Mouse (Mus musculus): ENCODE results near the gene Timm8a2.

The Timm8a2 gene

DNA sequence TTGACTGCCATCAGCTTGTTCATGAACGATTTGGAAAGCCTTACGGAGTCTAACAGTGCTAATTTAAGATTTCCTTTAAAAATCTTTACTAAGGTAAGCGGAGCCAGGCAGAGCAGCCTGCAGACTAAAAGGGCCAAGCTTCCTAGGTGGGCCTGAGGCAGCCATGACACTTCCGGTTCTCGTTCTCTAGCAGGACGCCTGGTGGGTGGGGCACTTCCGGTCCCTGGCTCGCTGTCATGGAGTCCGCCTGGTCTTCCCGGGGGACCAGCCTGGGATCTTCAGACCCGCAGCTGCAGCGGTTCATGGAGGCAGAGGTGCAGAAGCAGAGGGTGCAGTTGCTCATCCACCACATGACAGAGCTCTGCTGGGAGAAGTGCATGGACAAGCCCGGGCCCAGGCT lies at the start of gene Timm8a2:
Timm8a2 (plus strand) TSS at position 224 of the 400 bp plus-strand sequence.
- DNase-seq (ENCODE audit: extremely low spot score) = no peak

DNA sequence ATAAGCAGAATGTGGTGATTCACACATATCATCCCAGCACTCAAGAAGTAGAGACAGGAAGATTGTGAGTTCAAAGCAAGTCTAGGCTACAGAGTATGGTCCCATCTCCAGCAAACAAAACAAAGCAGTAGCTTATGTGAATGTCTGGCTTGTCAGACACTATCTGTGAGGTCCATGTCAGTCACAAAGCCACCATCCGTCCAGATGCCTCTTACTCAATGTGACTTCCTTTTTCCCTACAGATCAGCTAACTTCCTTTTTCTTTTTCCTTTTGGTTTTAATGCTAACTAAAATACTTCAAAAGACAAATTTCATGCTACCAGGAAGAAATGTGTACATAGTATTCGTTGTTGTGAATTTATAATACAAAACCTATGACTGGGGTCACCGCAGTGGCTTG lies 49.0 kb upstream of the Timm8a2 start:
- no peak for DNase-seq (ENCODE audit: extremely low spot score)

DNA sequence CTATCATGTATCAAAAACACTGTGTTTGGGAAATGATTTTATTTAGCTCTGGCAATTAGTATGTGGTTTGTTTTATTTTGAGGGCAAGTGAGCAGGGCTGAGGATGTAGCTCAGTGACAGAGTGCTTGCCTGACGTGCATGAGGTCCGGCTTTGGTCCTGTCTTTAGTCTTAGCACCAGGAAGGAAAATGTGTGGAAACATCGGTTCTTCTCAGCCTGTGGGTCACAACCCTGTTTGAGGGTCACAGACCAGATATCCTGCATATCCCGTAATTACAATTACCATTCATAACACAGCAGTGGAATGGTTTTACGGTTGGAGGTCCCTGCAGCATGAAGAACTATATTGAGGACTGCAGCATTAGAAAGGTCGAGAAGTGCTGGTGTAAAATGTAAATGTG lies 48.4 kb upstream of the Timm8a2 start:
- DNase-seq (ENCODE audit: extremely low spot score) = no peak

DNA sequence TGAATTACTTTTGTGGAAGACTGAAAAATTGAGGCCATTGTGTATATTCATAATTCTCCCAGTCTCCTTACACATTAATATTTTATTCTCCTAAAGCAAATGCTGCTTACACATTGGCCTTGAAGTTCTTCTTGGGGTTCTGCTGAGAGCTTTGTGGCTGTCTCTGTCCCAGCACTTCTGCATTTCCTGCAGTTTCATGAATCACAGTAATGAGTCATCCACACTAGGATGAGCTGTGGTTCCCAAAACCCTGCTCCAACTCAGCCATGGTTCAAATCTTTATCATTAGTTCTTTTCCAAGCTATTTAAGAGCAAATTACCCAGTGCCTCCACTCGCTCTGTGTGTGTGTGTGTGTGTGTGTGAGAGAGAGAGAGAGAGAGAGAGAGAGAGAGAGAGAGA lies 47.2 kb upstream of the Timm8a2 start:
- DNase-seq (ENCODE audit: extremely low spot score) = no peak

DNA sequence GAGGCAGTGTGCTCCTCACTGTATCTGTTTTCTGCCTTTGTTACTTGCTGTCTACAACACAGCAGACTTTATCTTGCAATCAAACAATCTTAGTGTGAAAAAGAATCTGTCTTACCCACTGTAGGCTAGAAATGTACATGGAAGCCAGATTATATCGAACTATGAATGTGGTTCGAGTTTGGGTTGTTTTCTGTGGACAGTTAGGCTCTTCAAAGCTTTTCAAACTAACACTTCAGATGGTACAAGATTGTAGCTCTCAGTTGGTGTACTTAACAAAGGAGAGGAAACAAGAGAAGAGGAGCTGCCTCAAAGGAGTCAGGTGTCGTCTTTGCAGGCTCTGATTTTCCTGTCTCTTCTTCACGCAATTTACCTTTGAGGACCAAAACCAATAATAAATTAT lies 46.8 kb upstream of the Timm8a2 start:
- no peak for DNase-seq (ENCODE audit: extremely low spot score)

DNA sequence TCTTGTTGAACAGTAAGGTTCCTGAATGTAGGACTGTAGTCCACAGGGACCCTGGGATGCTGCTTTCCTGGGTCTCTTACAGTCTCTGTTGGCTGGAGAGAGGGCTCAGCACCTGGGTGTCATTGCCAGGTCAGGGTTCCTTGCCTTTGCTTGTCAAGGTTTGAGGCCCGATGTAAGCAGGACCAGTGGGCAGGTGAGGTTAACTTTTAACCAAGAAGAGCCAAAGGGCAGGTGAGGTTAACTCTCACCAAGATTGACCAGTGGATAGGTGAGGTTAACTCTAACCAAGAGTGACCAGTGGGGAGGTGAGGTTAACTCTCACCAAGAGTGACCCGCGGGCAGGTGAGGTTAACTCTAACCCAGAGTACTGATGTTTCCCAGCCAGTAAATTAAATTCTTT lies 45.1 kb upstream of the Timm8a2 start:
- DNase-seq (ENCODE audit: extremely low spot score) = no peak

DNA sequence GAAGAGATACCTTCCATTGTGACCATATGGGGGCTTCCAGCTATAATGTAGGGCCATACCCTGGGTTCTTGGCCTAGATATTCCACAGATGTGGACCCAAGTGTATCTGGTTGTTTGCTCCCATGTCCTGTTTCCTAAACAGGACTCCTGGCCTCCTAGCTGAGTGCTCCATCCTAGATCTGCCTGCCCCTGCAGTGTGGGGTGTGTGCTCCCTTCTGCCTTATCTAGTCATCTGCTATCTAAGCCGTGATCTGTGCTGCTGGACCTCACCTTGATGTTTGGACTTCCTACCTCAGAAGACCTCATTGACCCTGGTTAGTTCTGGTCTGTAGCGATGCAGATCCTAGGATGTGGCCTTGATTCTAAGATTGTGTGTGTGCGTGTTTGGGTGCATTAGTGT lies 44.6 kb upstream of the Timm8a2 start:
- DNase-seq (ENCODE audit: extremely low spot score) = no peak

DNA sequence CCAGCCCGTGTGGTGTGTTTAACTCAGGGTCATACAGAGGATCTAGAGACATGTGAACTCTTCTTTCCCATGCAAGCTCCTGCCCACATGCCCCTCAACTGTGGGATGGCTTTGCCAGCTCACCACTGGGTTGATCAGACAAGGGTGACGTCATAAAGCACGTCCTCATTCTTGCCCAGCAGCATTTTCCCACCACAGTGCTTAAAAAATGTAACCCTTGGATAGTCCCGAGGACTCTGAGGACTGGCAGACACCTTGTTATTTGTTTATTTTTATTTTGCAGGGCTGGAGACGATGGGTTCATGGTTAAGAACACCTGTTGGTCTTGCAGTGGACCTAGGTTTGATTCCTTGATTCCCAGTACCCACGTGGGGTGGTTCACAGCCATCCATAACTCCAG lies 43.6 kb upstream of the Timm8a2 start:
- no peak for DNase-seq (ENCODE audit: extremely low spot score)

DNA sequence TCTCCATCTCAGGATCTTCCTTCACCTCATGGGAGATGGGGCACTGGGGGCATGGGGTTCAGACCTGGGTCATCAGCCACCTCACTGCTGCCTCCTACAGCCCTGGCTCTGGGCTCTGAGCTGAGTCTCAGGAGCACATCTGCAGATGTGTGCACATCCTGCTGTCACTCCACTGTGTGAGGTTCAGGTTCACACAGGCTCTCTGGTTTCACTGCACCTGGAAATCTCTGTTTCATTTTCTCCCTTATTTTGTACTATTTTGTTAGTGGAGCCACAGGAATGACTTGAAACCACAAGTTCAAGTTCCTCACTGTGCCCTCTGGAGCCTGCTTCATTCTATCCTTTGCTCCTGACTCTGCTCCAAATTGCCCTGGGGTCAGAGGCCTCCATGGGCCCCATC lies 42.6 kb upstream of the Timm8a2 start:
- no peak for DNase-seq (ENCODE audit: extremely low spot score)

DNA sequence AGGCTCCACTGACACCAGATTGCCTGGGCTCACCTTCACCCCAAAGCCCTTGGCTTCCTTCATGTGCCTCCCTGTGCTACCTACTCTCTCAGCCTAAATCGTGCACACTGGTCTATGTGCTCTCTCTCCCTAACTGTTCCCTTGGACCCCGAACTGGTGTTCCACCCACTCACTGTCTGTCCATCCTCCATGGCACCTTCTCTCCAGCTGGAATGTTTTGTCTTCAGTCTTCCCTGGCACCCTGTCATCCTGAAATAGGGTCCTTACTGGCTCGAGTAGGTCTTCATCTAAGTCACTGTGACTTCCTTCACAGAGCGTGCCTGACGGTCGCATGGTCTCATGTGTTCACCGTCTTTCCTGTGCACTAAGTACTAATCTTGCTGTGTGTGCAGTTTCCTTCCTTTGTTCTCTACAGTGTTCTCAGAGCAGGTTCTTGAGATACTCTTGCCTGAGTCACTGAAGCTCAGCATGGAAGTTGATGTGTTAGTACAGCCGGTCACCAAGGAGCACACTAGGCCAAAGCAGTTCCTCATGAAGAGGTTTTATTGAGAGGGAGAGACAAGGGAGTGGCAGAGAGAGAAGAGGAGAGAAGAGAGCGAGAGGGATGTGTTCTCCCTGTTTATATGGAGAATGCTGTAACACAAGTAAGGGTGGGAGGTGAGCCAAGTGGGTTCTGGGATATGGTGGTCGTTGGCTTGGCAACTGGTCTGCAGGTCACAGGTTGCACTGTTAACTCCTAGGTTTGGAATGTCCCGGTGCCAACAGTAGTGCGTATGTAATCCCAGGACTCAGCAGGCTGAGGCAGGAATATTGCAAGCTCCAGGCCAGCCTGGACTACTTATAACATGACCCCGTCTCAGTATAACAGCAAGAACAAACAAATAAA lies 41.8 kb upstream of the Timm8a2 start:
- DNase-seq (ENCODE audit: extremely low spot score) = no peak

DNA sequence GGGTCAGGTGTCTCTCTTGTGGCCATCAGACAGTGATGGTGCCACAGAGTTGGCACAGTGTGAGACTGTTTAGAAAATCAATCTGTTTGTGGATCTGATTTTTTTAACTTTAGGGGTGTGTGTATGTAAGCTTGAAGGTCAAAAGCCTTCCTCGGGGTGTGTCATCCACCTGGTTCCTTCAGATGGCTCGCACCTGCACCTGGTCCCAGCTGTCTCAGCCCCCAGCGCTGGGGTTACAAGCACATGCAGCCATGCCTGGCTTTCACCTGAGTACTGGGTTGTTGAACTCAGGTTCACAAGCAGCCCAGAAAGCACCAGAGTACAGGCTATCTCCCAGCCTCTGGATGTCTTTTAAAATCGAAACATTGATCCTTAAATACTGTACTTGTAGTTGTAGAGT lies 40.9 kb upstream of the Timm8a2 start:
- DNase-seq (ENCODE audit: extremely low spot score) = no peak

DNA sequence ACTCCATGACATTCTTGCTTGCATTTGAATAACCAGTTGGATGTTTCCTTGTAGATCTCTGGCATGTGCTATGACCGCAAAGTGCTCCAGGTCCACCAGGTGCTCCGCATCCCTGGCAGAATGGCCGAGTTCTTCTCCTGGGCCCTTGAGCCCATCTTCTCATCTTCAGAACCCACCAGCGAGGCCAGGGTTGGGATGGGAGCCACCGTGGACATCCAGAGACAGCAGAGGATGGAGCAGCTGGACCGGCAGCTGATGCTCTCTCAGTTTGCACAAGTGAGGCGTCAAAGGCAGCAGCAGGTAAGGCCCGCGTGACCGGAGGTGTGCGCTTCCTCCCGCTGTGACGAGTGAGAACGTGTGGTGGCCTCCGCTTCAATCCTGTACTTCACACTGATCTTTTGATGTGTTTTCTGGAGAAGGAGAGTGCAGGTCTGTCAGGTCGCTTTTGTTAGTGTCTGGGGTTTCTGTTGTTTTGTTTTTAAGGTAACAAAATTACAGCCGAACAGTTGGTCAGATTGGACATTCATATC lies 40.2 kb upstream of the Timm8a2 start:
- no peak for DNase-seq (ENCODE audit: extremely low spot score)

DNA sequence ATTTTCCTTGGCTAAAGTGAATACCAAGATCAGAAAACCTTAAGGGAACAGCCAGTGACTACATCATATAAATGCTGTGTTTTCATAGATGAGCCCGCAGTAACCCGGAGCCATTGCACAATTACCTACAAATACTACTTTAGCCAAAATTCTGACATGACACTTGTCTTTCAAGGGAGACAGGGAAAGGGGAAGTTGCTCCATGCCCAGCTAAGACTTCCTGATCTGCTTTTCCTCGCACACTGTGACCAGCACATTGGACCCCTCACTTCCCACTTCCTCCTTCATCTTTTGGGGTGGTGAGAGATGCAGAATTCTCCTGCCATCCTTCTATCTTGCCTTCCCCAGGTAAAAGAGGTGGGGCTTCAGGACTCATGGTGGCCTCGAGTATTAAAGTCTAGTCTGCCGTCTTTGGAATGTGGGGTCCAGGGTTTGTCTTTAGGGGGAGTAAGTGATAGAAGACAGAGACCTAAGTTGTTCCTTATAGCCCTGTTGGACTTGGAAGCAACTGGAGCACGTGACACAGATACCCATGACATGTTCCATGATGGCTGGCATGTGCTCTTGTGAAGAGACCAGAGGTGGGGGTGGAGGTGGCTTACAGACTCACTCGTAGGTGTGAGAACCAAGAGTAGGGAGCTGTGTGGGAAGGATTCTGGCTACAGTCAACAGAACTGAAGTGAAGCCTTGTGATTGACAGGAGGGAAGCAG lies 39.5 kb upstream of the Timm8a2 start:
- no peak for DNase-seq (ENCODE audit: extremely low spot score)

DNA sequence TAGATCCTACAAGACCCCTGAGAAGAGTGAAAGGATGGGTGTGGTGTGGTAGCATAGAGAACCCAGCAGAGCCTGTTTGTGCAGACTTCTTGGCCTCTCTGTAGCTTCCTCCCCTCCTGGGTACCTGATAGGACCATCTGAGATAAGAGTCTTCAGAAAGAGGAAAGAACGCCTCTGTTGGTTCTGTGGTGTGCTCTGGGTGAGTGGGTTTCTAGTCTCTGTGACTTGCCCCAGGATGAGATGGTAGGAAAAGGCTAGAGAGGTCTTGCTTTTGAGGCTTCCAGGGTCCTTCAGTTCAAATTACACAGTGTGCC lies 39.0 kb upstream of the Timm8a2 start:
- DNase-seq (ENCODE audit: extremely low spot score) = no peak

DNA sequence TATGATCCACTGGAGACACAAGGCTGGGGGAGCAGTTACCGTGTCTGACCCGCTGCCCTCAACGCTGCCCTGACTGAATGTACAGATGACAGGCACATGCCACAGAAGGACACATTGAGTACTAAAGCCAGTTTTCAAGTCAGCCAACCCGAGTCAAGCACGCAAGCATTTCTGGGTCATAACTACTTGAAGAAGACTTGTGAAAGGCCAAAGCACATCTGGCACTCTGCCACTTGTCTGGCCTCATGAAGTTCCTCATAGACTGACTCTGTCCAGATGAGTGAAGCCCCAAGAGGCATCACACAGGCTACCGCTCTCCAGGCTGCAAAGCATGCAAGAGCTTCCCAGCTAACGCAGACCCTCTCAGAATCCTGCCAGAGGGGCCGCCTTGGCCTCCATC lies 37.7 kb upstream of the Timm8a2 start:
- DNase-seq (ENCODE audit: extremely low spot score) = no peak

DNA sequence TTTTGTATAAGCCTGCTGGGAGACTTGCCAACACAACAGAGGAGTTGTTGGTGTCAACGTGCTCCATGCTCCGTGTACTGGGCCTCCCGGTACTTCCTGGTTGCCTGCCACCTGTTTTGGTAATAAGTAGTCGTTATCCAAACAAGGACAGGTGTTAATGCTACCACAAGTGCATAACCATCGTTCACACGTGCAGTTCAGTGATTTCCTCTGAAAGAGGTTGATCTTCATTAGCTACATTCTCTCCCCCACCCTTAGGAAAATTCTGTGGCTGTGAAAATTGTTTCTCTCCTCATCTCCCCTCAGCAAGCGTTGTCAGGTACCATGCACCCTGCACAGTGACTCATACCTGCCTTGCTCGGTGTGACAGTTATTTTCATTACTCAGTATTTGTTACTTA lies 35.0 kb upstream of the Timm8a2 start:
- DNase-seq (ENCODE audit: extremely low spot score) = no peak

DNA sequence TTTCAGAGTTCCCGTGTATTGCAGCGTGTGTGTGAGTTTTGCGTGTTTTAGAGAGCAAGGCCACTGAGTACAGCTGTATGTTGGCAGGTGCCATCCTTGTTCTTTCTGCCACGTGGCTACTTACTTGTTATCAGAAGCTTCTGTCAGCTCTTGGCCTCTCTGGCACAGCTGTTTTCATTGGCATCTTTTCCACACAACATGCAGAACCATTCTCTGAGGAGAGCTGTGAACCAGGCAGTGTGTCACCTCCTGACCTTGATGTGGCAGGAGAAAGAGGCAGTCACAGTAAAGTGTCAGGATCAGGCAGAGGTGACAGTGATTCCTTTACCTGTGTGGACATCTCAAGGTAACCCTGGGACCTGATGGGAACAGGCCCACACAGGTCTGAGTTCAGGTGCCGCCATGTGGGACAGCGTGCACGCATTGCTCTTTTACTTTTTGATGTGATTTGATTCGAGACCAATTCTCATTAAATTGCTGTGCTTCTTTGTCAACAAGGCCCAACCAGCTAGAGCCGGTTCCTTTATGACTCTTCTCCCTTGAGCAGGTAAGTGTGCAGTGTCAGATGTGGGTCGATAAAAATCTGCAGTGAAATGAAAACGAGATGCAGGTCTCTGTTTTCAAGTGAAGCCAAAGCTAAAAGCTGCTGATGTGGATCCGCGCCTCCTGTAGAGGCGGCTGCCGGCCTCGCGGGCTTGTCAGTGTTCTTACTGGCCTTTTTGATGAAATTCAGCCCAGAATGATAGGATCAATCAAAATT lies 33.9 kb upstream of the Timm8a2 start:
- DNase-seq (ENCODE audit: extremely low spot score) = no peak

DNA sequence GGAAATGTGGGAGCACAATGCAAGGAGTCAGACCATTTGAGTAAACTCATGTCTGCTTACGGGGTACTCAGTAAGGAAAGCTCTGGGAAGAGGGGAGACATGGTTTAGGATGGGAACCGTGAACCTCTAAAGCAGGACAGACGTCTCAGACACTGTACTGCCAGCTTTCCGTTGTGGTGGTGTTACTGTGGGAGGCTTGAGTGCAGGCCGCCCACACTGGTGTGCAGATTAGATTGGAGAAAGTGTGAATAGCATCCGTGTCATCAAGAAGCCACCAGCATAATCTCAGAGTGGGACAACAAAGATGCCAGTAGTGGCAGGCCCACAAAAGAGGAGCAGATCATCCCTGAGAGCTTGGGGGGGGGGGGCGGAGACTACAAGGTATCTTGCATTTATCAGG lies 32.2 kb upstream of the Timm8a2 start:
- DNase-seq (ENCODE audit: extremely low spot score) = no peak

DNA sequence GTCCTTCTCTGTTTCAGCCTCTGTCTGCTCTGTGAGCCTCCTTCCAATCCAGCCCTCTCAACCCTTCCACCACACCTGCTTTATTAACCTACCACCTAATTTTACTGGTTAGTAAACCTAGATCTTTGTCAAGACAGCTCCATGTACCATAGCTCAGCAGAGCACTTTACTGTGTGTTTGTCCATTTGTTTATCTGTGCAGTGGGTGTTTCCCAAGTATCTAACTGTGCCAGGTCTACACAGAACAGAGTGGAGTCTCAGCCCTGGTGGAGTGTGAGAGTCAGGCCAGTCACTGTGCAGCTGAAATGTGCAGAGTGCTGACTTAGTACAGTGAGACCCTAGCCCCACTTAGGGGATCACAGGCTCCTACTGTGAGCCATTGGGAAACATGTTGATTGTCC lies 30.7 kb upstream of the Timm8a2 start:
- no peak for DNase-seq (ENCODE audit: extremely low spot score)

DNA sequence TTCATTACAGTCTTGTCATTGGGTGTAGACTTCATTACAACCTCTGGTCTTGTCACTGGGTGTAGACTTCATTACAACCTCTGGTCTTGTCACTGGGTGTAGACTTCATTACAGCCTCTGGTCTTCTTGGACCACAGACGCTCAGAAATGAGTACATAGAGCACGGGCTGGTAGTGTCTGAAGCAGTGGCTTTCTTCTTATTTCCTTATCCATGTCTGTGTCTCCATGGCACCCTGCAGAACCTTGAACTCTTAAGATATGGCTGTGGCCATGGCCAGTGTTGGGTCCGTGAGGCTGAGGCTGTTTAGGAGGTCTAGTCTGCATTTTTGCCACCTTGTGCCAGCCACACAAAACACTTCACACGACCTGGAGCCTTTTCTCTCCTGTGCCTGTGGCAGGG lies 26.2 kb upstream of the Timm8a2 start:
- no peak for DNase-seq (ENCODE audit: extremely low spot score)

DNA sequence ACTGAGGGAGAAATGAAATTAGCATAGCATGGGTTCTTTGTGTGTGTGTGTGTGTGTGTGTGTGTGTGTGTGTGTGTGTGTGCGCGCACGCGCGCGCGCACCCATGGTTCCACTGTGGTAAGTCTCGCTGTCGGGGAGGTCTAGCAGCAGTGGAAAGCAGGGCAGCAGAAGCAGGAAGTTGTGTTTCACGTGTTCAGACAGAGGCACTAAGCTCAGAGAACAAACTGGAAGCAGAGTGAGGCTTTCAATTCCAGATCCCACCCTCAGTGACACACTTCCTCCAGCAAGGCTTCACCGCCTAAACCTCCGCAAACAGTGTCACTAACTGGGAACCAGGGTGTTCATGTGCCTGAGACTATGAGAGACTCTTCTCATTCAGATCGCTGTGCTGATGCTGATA lies 25.0 kb upstream of the Timm8a2 start:
- no peak for DNase-seq (ENCODE audit: extremely low spot score)

DNA sequence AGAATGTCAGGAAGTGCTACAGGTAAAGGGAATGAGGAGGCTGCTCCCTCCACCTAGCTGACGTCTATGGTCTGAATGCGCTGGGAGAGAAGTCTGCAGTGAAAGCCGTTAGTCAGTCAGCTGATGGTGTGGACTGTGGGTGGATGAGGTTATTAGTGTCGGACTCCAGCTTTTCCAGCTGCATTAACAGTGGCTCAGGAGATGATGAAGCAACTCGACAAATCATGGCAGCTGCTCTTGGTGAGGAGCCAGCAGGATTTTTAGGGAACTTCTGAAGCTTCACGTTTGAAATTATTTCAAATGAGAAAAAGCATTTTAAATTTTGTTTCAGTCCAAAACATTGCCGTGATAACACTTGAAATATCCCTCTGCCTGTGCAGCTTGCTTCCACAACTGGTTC lies 24.2 kb upstream of the Timm8a2 start:
- no peak for DNase-seq (ENCODE audit: extremely low spot score)

DNA sequence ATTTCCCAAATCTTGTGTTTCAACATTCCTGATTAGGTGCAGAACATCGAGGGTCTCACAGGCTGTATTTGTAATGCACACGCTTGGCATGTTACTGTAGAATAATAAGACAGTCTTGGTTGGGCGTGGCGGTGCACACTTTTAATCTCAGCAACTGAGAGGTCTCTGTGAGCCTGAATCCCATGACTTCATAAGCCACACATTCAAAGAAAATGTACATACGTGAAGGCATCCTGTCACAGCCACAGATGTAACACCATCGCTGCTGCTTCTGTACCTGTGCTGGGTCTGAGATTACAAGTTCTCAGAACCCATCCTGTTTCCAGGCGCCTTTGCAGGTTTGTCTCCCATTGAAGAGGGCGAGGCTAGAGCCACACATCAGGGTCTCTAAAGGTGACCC lies 22.7 kb upstream of the Timm8a2 start:
- no peak for DNase-seq (ENCODE audit: extremely low spot score)

Measured in embryo, embryonic 9.5 days (tissue).